Mouse (Mus musculus): ENCODE measurements around the gene Plod1.
A peak's percentile ranks its signal among the peaks of the same experiment; 100 is the strongest.

DNA sequence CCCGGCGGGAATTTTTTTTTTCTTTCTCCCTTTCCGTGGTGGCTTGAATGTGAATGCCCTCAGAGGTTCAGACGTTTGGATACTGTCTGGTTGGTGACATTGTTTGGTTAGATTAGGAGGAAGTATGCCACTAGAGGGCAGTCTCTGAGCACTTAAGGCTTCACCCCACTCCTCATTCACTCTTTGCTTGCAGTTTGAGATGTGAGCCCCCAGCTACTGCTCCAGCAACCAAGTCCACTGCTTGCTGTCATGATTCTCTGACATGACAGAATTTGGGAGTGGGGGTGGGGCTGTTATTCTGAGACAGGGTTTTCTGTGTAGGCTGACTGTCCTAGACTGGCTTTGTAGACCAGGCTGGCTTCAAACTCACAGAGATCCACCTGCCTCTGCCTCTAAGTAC, 17.0 kb upstream of the Plod1 start:
- TF ChIP-seq POLR2A (IDR thresholded peaks at IDR 0.05; ENCODE audit: extremely low read depth, insufficient read depth, low read length), result no peak
- peak; percentile 30 for TF ChIP-seq CTCF (IDR thresholded peaks at IDR 0.05; ENCODE audit: low read depth, low read length)
